Mouse (Mus musculus) retina, embryonic 14.5 days (tissue): Measurements from ENCODE around the gene Rufy2.

Experiments used
- DNase-seq: peaks from one replicate; pipeline ENCODE4 v3.0.0-alpha.2; 2015; ENCODE audit warnings: low spot score

The Rufy2 gene

GRCm38 (mm10) chr10:62980039-62980954 lies at the start of gene Rufy2:
Rufy2 (plus strand) TSS chr10:62980223.
- peak; percentile 89 for DNase-seq

GRCm38 (mm10) chr10:62932381-62932780 lies 47.6 kb upstream of the Rufy2 start:
- no peak for DNase-seq

DNA sequence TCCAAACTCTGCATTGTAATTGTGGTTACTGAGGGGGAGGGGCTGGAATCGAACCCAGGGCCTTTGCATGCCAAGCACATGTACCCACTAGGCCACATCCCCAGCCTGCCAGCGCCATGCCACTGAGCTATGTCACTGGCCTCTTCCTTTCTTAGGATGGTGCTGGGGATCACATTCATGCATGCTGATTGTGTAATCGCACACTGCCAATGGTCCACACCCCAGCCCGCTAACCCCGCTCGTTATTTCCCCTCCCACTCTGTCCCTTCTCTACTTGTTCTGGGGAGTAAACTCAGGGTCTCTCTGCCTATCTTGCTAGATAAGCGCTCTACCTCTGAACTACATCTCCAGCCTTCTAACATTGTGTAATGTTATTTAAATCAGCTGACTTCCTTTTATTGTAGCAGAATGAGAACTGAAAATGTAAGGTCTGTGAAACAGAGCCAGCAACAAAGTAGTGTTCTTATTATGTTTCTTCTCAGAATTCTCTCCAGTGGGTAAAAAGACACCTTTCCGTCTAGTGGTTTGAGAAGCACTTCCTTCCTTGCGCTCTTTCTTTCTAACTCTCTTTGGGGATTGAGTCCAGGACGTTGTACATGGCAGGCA lies 34.9 kb upstream of the Rufy2 start:
- no peak for DNase-seq

DNA sequence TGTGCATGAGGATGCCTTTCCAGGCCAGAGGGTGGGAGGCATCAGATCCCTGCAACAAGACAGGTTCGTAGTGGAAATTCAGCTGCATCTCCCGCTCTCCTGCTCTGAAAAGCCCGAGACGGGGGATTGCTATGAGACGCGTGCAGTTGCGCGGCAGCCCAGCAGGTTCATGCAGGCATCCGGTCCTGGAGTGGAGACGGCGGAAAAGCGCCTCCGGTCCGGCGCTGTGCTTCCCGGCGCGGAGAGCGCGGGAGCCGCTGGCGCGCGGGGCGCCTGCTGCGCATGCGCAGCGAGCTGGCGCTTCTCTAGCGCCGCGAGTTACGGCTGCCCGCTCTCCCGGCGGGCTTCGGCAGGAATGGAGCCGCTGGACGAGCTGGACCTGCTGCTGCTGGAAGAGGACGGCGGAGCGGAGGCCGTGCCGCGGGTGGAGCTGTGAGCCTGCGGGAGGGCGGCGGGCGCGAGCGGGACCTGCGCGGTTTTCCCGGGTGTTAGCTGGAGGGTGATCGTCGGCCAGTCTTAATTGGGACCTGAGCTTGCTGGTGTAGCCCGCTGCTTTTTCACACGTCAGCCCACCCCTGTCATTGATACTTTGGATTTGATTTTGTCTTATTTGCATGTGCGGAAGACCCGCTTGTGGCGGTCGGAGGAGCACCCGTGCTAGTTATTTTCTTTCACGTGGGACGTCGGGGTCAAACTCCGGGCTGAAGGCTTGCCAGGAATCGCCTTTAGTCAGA lies 33.1 kb upstream of the Rufy2 start, which contains the start of gene Dna2:
Gene Dna2 (plus strand): TSS at position 289 of the 734 bp plus-strand sequence.
- peak; percentile 92 for DNase-seq

GRCm38 (mm10) chr10:62948551-62948950 lies 31.5 kb upstream of the Rufy2 start:
- no peak for DNase-seq

DNA sequence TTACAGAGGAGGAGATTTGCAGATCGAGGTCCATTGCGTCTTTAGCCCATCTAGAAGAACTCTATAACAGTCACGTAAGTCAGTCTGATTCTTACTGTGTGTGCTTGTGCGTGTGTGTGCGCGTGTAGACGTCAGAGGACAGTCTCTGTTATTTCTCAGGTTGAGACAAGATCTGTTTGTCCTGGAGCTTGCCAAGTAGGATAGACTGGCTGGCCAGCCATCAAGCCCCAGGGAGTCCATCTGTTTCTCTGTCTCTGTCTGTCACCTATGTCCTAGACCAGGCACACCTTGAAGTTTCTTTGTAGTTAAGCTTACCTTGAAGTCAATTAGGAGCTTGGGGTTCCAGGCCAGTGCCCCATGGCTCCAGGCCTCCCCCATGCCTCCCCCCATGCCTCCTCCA lies 16.1 kb upstream of the Rufy2 start:
- DNase-seq, result no peak

DNA sequence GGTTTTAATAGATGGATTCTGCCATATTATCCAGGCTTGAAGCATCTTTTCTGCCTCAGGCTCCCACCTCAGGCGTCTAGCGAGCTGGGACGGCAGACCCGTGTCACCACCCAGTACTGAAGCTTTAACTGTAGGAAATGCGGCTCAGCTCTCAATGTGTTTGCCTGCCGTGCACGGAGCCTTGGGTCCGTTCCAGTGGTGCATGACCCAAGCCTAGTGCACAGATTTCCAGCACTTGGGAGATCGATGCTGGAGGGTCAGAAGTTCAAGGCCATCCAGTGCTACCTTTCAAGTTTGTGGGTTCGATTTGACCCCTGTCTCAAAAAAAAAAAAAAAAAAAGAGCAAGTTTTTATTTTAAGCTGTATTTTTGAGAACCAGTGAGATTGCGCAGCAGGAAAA lies 14.2 kb upstream of the Rufy2 start:
- DNase-seq, result no peak

DNA sequence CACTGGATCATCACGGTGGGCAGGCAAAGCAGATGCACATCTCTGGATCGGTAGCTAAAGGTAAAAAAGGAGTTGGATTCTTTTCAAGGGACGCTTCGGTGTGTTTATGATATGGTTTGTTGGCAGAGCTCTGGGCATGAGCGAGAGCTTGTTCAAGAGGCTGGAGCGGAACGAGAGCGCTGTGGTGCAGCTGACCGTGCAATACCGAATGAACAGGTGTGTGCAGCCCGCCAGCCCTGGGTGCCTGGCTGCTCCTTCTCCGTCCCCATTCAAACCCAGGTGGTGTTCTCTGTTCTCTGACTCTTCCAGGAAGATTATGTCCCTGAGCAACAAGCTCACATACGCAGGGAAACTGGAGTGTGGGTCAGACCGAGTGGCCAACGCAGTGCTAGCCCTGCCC lies 13.7 kb upstream of the Rufy2 start:
- no peak for DNase-seq

GRCm38 (mm10) chr10:62971821-62972220 lies 8.2 kb upstream of the Rufy2 start:
- no peak for DNase-seq

DNA sequence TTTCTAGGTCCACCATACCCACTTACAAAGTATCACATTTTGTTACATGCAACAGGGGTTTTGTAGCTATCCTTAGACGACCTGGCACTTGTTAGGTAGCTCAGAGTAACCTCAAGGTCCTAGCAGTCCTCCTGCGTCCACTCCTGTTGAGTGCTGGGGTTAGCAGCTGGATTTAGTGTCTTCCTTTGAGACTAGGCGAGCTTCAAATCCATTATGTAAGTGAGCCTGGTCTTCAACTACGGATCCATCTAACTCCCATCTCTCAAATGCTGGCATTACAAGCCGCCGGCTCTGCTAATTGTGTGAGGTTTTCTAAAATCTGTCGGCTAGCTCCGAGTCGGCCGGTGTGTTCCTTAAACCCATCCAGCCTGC lies 370 bp upstream of the Rufy2 start:
- DNase-seq, result no peak

DNA sequence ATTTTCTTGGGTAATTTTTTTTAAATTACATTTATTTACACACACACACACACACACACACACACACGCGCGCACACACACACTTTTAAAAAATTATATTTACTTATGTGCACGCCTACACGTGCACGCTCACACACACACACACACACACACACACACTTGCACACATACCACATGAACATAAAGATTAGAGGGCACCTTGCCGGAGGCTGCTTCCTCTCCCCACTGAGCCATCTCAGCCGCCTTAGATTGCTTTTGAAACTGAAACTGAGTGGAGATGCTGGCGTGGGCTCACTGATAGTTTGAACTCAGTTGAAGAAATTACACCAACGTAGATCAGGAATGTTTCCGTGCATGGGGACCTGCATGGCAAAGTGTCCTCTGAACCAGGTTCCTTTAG lies 4.0 kb downstream of the Rufy2 start:
- DNase-seq, result no peak

GRCm38 (mm10) chr10:62984495-62984894 lies 4.5 kb downstream of the Rufy2 start:
- DNase-seq, result no peak

DNA sequence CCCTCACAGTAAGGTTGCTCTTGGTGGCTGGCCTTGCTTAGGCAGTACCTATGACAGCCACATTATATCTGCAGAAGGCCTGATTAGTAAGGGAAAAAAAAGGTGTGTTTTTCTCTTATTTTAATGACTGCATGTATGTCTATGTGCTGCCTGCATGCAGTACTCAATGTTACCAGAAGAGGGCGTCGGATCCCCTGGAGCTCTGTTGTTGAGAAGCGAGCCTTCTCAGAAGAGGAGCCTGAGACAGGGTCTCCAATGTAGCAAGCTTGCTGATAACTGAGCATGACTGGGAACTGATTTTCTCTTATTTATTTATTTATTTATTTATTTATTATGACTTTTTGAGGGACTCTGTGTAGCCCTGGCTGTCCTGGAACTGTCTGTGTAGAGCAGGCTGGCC lies 7.3 kb downstream of the Rufy2 start:
- no peak for DNase-seq

- no peak for DNase-seq
These were observed 10.6 kb downstream of the Rufy2 start for GRCm38 (mm10) chr10:62990636-62991035.

- DNase-seq, result peak; percentile 15
These were observed 14.0 kb downstream of the Rufy2 start for GRCm38 (mm10) chr10:62993991-62994390.

DNA sequence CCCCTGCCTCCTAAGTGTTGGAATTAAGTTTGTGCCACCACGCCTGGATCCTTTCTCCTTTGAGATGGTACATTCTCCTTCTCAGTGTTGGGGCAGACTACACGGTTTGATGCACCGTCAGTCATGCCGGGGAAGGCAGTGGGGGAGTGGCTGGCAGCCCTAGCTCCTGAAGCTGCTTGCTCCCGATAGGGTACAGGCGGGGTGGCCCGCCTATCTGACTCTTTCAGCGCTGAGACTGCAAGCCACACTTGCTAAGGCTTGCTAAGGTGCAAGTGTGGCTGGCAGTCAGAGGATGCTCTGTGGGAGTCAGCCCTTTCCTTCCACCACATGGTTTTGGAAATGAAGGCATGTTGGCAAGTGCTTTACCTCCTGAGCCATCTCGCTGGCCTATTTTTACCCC lies 20.6 kb downstream of the Rufy2 start:
- no peak for DNase-seq

DNA sequence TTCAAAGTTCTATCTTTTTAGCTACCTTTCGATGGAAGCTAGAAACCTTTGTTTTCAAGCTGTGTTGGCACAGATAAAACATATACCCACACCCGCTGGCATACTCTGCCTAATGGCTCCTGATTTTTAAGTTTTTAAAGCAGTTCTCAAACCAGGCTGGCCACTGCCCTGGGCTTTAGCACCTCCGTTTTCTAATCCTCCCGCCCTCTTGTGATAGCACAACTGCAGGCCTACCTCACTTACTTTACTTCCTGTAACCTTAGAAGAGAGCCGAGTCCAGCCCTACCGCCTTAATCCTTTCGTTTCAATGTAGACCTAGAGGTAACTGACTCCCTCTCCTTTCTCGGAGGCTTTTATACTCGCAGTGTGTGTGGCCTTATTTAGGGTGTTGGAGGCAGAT lies 23.2 kb downstream of the Rufy2 start:
- no peak for DNase-seq

DNA sequence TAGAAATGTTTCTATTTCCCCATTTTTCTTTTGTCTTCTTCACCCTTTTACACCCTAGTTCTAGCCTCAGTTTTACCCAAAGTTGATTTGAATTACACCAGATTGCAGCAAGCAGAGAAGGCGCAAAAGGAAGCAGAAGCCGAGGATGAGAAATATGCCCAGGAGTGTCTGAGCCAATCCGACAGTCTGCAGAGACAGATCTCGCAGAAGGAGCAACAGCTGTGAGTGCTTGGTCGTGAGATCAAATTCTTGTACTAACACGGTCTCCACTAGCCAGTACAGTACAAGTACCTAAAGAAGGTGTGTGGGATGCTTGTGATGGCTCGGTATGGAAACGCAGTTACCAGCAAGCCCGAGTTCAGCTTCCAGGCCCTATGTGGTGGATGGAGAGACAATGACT lies 24.5 kb downstream of the Rufy2 start:
- no peak for DNase-seq

DNA sequence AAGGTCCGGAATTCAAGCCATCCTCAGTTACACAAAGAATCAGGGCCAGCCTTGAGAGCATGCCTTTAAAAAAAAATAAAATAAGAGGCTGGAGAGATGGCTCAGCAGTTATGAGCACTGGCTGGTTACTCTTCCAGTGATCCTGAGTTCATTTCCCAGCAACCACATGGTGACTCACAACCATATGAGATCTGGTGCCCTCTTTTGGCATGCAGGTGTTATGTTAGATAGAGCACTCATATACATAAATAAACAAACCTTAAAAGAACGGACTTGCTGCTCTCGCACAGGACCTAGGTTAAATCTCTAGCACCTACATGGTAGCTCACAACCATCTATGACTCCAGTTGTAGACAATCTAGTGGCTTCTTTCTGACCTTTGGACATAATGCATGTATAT lies 28.2 kb downstream of the Rufy2 start:
- no peak for DNase-seq

DNA sequence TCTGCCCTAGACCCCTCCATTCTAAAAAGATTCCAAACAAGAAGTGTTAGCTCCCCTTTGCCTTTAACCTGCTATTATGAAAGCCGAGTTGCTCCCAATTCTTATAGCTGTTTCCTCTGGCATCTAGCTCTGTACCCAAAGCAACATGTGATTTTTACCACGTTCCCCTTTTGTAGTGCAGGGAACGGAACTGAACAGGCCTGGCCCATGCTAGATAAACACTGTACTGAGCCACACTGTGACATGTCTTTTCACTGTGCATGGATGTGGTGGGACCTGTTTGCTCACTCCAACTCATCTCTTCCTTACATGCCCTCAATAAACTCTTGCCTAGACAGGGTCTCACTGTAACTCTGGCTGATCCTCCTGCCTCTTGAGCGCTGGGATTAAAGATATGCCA lies 30.2 kb downstream of the Rufy2 start:
- DNase-seq, result no peak

- no peak for DNase-seq
These were observed 31.5 kb downstream of the Rufy2 start for GRCm38 (mm10) chr10:63011556-63011955.

GRCm38 (mm10) chr10:63013476-63013875 lies 33.5 kb downstream of the Rufy2 start:
- DNase-seq, result no peak

DNA sequence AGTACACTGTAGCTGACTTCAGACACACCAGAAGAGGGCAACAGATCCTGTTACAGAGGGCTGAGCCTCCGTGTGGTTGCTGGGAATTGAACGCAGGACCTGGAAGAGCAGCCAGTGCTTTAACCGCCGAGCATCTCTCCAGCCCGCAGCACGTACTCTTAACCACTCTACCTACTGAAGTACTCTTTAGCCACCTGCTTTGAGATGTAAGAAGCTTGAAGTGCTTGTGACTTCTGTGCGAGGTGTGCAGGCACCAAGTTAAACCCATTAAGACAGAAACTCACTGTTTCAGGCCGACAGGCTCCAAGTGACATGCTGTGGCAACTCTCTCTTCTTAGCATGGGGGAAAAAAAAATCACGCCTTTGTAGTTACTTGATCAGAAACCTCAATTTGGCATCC lies 34.1 kb downstream of the Rufy2 start:
- no peak for DNase-seq
